Mouse (Mus musculus) urinary bladder, postnatal 25 days (tissue): ENCODE measurements at regions not wholly inside any gene's neighbourhood (a gene's known extent, or its start where the extent isn't known, plus 50 kb on each side); places are given as distances from the start of the nearest gene placed in this dataset.

Experiments
- DNase-seq: peaks from one replicate; pipeline ENCODE4 v3.0.0; 2022; ENCODE audit warnings: low spot score

DNA sequence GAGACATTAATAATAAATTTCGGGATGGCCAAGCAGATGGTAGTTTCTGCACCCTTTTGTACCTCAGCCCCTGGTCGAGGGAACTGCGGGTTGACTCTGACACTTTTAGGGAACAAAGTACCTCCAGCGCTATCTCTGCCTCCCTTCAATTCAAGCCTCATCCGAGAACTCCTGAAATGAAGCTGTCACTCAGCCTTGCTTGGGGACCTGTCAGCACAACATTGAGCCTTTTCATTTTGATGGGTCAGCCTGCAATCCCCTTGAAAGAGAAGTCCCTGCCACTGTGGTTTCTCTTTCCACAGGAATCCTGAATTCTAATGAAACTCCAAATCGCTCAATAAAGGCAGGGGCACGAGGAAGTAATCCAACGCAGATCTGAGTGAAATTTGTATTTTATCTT lies 257.5 kb downstream of the Nr2f2 start:
- no peak for DNase-seq

DNA sequence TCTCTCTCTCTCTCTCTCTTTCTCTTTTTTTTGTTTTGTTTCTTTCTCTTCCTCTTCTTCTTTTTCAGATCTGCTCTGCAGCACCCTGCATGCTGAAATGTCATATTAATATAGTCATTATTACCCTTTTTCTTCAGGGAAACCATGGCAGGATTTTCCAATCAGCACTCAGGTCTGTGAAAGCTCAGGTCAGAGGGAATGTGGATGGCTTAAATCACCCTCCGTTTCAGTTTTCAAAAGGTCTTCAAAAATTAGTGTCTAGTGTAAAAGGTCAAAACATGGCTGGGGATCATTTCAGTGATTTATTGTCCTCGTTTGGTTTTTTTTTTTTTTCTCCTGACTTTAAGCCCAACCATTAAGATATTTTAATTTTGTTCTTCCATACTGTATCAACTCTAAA lies 261.5 kb downstream of the Nr2f2 start:
- no peak for DNase-seq

GRCm38 (mm10) chr7:70104486-70104885 lies 262.0 kb downstream of the Nr2f2 start:
- no peak for DNase-seq

- DNase-seq = no peak
These were observed 262.9 kb downstream of the Nr2f2 start for GRCm38 (mm10) chr7:70103680-70104079.

- DNase-seq = no peak
These were observed 267.5 kb downstream of the Nr2f2 start for GRCm38 (mm10) chr7:70099001-70099400.

- DNase-seq = no peak
These were observed 272.4 kb downstream of the Nr2f2 start for GRCm38 (mm10) chr7:70093916-70094784.

GRCm38 (mm10) chr7:70092089-70092488 lies 274.4 kb downstream of the Nr2f2 start:
- DNase-seq = no peak

GRCm38 (mm10) chr7:70089121-70089520 lies 277.4 kb downstream of the Nr2f2 start:
- no peak for DNase-seq

GRCm38 (mm10) chr7:70069662-70070061 lies 296.9 kb downstream of the Nr2f2 start:
- DNase-seq = no peak

DNA sequence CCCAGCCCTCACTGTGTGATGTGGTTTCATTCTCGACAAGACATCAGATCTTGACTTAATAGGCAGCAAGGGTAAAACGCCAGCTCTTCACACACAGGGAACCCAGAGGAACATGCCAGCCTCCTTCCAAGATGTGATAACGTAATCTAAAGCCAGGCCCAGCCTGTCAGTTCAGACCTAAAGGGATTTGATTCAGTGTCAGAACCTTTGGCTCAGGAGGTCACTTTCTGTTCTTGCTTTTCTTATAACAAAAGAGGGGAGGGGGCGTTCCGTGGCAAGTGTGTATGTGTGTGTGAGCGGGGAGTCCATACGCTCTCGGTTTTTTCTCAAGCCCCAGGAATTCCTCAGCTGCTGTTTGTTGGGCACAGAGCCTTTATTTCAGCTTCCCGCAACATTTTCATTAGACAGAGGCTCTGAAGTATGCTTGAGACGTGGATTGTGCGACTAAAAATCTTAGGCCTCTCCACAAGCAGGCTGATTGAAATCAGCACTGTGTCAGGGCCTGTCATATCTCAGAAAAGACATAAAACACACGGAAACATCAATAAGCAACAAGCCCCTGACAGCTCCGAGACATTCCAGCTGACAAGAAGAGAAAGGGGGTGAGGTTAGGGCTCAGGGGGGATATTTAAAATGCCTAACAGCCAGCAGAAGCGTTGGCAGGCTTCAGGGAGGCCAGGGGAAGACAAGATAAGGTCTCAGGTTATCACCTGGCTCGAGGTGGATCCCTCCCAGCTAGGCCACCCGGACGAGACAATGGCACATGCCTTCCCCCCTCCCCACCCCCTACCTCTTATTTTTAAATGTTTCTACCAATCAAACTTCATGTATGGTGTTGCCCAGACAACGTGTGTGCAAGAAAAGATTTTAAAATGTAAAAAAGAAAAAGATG lies 298.5 kb downstream of the Nr2f2 start:
- no peak for DNase-seq

GRCm38 (mm10) chr7:70067071-70067470 lies 299.5 kb downstream of the Nr2f2 start:
- no peak for DNase-seq

GRCm38 (mm10) chr7:70066448-70066847 lies 300.1 kb downstream of the Nr2f2 start:
- no peak for DNase-seq

DNA sequence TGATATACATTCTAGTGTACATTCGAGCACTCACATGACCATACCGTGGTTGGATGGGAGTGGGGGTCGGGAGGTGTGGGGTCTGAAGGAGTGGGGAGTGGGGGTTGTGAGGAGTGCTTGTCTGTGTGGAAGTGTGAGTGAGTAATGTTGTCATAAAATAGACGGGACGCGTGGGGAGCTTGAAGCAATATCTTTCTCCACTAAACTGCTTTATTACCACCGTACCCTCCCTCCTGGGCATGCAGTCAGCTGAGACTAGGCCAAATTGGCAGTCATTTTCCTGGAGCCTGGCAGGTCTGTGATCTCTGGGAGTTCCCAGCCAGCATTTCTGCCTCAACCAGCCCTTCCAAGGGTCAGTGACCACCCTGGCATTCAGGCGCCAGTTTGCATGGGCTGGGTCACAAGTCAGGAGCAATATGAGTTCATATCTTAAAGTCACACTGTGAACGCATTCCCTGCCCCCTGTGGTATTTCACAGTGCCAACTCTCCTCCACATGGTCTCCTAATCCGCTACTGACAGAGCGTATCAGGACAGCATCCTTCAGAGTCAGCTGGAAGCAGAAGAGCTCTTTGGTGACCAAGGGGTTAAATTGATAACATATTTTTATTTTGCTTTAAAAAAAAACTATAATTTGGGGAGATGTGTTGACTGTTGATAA lies 300.9 kb downstream of the Nr2f2 start:
- no peak for DNase-seq

- no peak for DNase-seq
These were observed 319.2 kb downstream of the Nr2f2 start for GRCm38 (mm10) chr7:70047415-70047753.

DNA sequence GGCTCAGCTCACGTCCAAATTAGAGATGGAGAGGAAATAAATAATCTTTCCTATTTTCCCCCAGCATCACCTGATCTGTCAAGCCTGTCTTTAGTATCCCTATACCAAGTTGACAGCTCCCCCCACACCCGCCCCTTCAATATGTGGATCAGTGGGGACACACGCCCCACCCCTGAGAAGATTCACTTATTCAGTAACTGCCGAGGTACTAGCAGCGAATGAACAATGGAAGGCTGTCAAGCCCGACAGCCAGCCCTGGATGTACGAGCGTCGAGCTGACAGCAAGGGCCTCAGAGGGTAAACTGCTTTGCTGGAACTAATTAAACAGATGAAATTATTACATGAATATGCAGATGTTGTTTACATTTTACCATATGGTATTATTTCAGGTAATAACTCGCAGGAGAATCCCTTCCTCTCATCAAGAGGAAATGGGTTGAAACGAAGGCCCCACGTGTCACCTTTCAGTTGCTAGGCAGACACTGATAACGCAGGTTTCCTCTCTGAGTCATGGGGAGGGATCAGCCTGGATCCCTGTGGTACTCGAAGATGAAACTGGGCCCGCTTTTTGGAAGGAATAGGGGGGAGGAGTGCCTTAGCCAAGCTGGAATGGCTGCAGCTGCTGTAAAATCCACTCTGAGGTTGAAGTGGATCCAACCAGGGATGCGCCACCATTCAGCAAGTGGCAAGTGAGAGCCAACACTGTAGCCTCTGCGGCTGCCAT lies 319.7 kb downstream of the Nr2f2 start:
- no peak for DNase-seq

GRCm38 (mm10) chr7:70037011-70037410 lies 329.5 kb downstream of the Nr2f2 start:
- no peak for DNase-seq

GRCm38 (mm10) chr7:70032857-70033256 lies 333.7 kb downstream of the Nr2f2 start:
- no peak for DNase-seq

- no peak for DNase-seq
These were observed 337.2 kb downstream of the Nr2f2 start for GRCm38 (mm10) chr7:70029311-70029710.

- no peak for DNase-seq
These were observed 341.0 kb downstream of the Nr2f2 start for GRCm38 (mm10) chr7:70025527-70025926.

DNA sequence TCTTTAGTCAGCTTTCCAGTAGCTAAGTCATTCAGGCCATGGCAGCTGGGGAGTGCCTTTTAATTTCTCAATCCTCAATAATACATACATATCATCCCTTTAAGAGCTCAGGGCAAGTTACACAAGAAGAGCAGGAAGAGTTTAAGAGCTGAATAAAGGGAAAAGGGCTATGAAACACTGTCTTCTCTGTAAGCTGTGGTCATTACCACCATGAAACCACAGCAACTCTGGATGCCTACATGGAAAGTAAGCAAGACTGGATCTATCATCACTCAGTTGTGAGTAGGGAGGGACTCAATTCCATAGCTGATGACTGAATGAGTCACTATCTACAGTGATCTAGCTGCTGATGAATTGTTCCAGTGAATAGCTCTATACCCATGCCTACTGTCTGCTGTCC lies 349.9 kb downstream of the Nr2f2 start:
- DNase-seq = no peak

GRCm38 (mm10) chr7:70003200-70003986 lies 363.1 kb downstream of the Nr2f2 start:
- no peak for DNase-seq
